Mouse (Mus musculus) liver, adult 10 weeks (tissue): ENCODE results near the gene Klhl21. TPM values are rescaled to one million over a fixed set of nuclear protein-coding genes. Genes with fewer than 3 reads are reported as not detected.

Experiments used
- polyA plus RNA-seq: library from polyadenylated mRNA; stranded (reverse); fragments of 350-450 nt; fragmentation: Illumina TruSeq; extraction: RNeasy Lipid Tissue Mini Kit (QIAGEN cat#74804); gene quantifications from one replicate; pipeline ENCODE4 v1.2.3, GENCODE M21; 2014; ENCODE audit warnings: low read depth, low replicate concordance

Gene Klhl21
- 3.1 TPM for polyA plus RNA-seq

DNA sequence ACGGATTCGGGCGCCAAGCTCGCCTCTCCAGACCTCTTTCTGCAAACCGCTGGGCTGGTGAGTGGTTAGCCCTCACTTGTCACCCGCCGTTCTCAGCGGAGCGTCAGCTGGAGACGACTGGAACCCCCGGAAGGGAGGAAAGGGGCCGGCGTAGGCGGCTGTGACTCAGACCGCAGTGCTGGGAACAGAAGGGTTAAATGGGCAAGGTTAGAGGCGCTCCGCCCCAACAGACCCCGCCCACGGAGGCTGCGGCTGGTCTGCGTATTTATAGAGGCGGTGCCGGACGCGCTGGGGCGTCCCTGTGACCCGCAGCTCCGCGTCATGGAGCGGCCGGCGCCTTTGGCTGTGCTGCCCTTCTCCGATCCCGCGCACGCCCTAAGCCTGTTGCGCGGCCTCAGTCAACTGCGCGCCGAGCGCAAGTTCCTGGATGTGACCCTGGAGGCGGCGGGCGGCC lies at the start of gene Klhl21:
TSS of gene Klhl21 (plus strand) at position 182 of the 454 bp plus-strand sequence.

DNA sequence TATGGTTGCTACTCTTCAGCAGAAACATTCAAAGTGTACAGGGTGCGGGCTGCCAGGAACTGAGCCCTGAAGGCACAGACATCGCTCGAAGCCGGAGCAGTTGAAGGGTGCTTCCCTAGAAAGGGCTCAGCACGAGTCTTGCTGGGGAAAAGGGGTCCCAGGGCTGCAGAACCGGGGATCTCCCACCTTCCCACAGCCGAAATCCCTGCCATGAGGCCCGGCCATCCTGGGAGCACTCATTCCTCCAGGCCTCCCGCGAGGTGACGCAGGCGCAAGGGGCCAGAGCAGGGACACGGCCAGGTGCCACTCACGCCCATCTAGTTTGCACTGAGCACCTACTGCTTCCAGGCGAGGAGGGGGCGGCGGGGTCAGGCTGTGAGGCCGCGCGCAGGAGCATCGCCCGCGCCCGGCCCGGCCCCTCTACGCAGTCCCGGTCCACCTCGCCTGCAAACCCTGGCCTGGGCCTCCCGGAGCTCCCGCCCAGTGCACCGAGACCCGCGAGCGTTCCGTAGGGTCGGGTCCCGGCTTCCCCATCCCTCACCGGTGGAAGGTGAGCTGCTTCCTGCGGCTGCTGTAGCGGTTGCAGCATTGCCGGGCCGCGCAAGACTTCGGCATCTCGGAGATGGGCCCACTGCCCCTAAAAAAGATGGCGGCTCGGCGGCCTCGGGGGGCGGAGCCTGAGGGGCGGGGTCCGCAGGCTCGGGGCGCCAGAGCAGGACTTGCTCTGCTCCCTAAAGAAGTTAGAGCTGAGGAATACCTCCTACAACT lies 20.1 kb upstream of the Klhl21 start, which contains the start of gene Thap3:
TSS of gene Thap3 (minus strand) at position 656 of the 768 bp plus-strand sequence.

DNA sequence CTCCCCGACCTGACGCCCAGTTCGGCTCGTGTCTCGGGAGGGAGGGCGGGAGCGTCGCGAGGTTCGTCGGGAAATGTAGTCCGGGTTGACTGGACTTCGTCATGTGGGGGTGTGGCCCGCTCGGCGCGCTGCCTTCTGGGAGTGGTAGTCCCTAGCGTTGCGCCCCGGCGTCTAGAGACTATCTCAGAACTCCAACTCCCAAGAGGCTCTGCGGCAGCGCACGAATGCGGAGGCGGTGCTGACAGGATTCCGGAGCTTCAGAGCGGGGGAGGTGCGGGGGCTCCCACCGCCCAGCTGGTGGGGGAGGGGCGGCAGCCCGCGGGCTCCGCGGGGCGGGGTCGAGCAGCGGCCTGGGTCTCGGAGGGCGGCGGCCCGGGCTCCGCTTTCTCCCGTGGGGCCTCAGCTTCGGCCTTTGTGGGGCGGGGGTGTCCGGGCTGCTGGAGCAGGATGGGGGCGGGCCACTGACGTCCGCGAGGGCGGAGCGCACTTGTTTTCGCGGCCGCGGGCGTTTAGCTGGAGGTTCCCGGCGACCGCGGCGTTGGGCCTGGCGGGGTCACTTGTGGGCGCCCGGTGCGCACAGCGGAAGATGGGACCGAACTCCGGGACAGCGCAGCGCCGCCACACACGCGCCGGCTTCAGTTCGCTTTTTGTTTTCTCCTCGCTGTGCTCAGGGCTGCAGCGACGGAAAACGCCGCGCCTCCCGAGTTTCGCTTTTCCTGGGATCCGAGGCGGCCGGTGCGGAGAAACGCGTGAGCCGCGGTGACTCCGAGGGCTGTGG lies 12.2 kb upstream of the Klhl21 start, which contains the start of gene Phf13:
TSS of gene Phf13 (minus strand) at position 86 of the 778 bp plus-strand sequence.

DNA sequence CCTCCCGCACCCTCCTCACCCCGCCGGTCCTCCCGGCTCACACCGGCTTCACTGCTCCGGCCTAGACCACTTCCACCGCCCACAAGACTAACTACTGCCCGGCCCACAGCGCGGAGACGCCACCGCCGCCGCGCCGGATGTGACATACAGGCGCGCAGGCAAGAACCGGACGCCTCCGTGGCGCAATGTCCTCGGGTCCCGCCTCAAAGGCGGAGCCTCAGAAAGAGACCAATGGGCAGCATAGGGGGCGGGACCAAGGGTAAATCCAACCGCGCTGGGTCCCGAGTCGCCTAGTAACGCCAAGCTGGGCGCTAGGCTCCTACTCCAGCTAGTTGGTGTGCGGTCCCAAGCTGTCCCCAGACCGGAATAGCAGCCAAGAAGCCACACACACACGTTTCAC lies 18.9 kb downstream of the Klhl21 start, which contains the start of gene Zbtb48:
TSS of gene Zbtb48 (minus strand) at position 148 of the 400 bp plus-strand sequence.

DNA sequence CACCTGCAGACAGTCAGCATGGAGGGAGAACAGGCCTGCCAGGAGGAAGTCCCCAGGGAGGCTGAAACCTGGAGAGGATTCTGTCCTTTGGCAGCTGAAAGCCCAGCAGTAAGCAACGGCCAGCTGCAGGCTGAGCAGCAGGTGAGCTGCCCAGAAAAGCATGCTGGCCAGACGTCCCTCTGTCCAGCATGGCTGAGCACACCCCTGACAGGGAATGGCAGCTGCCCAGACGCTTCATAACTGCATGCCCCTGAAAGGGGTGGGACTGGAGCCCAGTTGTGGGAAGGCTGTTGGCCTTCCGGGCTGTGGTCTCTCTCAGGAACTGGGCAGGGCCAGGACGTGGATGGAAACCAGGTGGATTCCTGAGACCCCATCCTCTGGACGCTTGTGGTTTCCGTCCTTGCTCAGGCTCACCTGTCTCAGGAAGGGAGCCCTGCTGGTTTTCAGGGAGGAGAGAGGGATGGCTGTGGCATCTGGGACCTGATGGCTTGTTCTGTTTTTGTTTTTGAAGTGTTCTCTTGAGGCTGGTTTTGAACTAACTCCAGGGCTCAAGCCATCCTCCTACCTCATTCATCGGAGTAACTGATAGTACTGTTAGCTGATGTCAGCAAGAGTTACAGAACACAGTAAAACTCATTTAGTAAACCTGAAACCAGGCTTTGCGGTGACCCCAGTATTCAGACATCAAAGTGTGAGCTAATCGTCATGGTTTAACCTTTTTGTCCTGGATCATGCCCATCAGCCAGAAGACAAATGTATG lies 29.8 kb downstream of the Klhl21 start, which contains the start of gene Tas1r1:
TSS of gene Tas1r1 (minus strand) at position 344 of the 760 bp plus-strand sequence.

DNA sequence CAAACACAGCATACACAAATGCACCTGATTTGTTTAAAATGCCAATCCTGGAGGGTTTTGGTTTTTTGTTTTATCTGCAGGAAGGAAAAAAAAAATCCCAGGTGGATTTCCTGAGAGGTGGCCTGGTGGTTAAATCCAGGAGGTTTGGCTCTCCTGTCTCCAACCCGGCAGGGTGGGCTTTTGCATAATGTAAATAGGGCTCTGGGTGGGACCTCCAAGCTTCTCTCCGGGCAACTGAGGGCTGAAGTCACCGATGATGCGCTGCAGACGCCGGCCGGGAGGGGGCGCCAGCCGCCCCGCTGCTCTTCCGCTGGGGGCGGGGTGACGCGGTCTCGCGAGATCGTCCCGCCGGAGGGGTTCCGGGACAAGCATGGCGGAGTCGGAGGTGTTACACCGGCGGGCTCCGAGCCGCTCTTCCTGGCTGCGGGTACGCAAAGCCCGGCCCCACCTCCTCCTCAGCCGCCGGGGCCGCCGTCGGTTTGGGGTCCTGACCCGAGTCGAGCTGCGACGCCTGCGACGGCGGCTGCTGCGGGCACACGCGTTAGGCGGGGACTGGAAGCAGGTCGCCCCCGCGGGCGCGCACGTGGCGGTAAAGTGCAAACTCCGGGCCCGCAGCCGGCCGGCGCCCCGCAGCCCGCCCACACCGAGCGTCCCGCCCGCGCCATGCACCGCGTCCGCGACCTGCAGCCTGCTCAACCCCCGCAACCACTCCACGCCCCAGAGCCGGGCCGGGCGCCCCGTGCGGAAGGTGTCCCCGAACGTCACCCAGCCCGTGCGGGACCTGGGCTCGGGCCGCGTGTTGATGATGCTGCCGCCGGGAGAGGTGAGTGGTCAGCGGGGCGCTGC lies 30.6 kb downstream of the Klhl21 start, which contains the start of gene Nol9:
TSS of gene Nol9 (plus strand) at position 337 of the 846 bp plus-strand sequence.

Other genes starting within 250 kb of the Klhl21 start
- 26.9 TPM for gene Camta1, start 146.9 kb upstream of the Klhl21 start, polyA plus RNA-seq
- 24.7 TPM for gene Dnajc11, start 75.1 kb upstream of the Klhl21 start, polyA plus RNA-seq
- not detected for gene Thap3, start 19.8 kb upstream of the Klhl21 start, polyA plus RNA-seq
- 3.0 TPM for gene Phf13, start 12.5 kb upstream of the Klhl21 start, polyA plus RNA-seq
- gene Zbtb48, start 18.9 kb downstream of the Klhl21 start, polyA plus RNA-seq, result 2.8 TPM
- not detected for gene Tas1r1, start 29.8 kb downstream of the Klhl21 start, polyA plus RNA-seq
- gene Nol9, start 30.5 kb downstream of the Klhl21 start, polyA plus RNA-seq, result 5.8 TPM
- gene Plekhg5, start 63.7 kb downstream of the Klhl21 start, polyA plus RNA-seq, result 0.13 TPM
- gene Tnfrsf25, start 107.1 kb downstream of the Klhl21 start, polyA plus RNA-seq, result not detected
- gene Espn, start 143.6 kb downstream of the Klhl21 start, polyA plus RNA-seq, result not detected
- not detected for gene Hes2, start 150.1 kb downstream of the Klhl21 start, polyA plus RNA-seq
- gene Acot7, start 169.3 kb downstream of the Klhl21 start, polyA plus RNA-seq, result 1.0 TPM